Mouse (Mus musculus): ENCODE measurements around the gene Kif5a.
"Not testable (repeated sequence)": the region's sequence is repeated elsewhere in the genome, so short reads cannot be mapped to it uniquely, and the experiment has no call there.

Gene Kif5a

GRCm38 (mm10) chr10:127211414-127211854 lies 51.7 kb downstream of the Kif5a start, which contains the start of gene Pip4k2c:
Pip4k2c (minus strand) TSS chr10:127211585.
- peak; percentile 96 for DNase-seq

- peak; percentile 82 for DNase-seq
Measured at GRCm38 (mm10) chr10:127210961-127211405, 52.2 kb downstream of the Kif5a start.

- DNase-seq: no peak
Measured at GRCm38 (mm10) chr10:127209928-127210570, 53.1 kb downstream of the Kif5a start.

- DNase-seq: no peak
Measured at GRCm38 (mm10) chr10:127208921-127209320, 54.2 kb downstream of the Kif5a start.

GRCm38 (mm10) chr10:127205373-127205772 lies 57.8 kb downstream of the Kif5a start:
- DNase-seq: no peak

- no peak for DNase-seq
Measured at GRCm38 (mm10) chr10:127204589-127204988, 58.6 kb downstream of the Kif5a start.

GRCm38 (mm10) chr10:127203106-127203505 lies 60.0 kb downstream of the Kif5a start:
- no peak for DNase-seq

GRCm38 (mm10) chr10:127200279-127200678 lies 62.9 kb downstream of the Kif5a start:
- DNase-seq: no peak

GRCm38 (mm10) chr10:127199474-127199873 lies 63.7 kb downstream of the Kif5a start:
- DNase-seq: no peak

- no peak for DNase-seq
Measured at GRCm38 (mm10) chr10:127199068-127199467, 64.1 kb downstream of the Kif5a start.

GRCm38 (mm10) chr10:127198492-127198891 lies 64.7 kb downstream of the Kif5a start:
- DNase-seq: no peak

- no peak for DNase-seq
Measured at GRCm38 (mm10) chr10:127197505-127198110, 65.5 kb downstream of the Kif5a start.

- DNase-seq: no peak
Measured at GRCm38 (mm10) chr10:127197104-127197503, 66.0 kb downstream of the Kif5a start.

- DNase-seq: peak; percentile 64
Measured at GRCm38 (mm10) chr10:127196392-127196791, 66.8 kb downstream of the Kif5a start.

GRCm38 (mm10) chr10:127195328-127196129 lies 67.6 kb downstream of the Kif5a start, which contains the start of gene Dtx3:
Dtx3 (minus strand) TSS chr10:127195728.
- peak; percentile 62 for DNase-seq

- peak; percentile 87 for DNase-seq
Measured at GRCm38 (mm10) chr10:127194428-127195327, 68.5 kb downstream of the Kif5a start.

- DNase-seq: no peak
Measured at GRCm38 (mm10) chr10:127193011-127193410, 70.1 kb downstream of the Kif5a start.

GRCm38 (mm10) chr10:127192057-127192328 lies 71.2 kb downstream of the Kif5a start:
- DNase-seq: not testable (repeated sequence)

- no peak for DNase-seq
Measured at GRCm38 (mm10) chr10:127191191-127192056, 71.7 kb downstream of the Kif5a start.

GRCm38 (mm10) chr10:127190398-127191190 lies 72.6 kb downstream of the Kif5a start:
- no peak for DNase-seq
